Mouse (Mus musculus): ENCODE data around the gene Arhgap9. TPM values are rescaled to one million over a fixed set of nuclear protein-coding genes. Genes with fewer than 3 reads are reported as not detected.

Gene Arhgap9
- polyA plus RNA-seq, 1 experiment, result 131 TPM

- Histone ChIP-seq H3K4me1 (ENCODE audit: control insufficient read depth, insufficient read depth, low read length) (peaks cover 12% of the 10 kb centered on the region), H3K4me3 (ENCODE audit: insufficient read depth, low read length) (no peak overlapping the region), H3K27ac (ENCODE audit: insufficient read depth, low read depth, low read length) (no peak overlapping the region)
- TF ChIP-seq CTCF (IDR thresholded peaks at IDR 0.05; ENCODE audit: low read depth, low read length) (no peak), POLR2A (IDR thresholded peaks at IDR 0.05; ENCODE audit: borderline replicate concordance, low read depth, low read length) (no peak)
Measured at GRCm38 (mm10) chr10:127286194-127286593, 35.6 kb upstream of the Arhgap9 start.

- H3K4me3 ChIP-seq (ENCODE audit: insufficient read depth, low read length), result peak overlapping the region; percentile 71
- peaks cover 12% of the 10 kb centered on the region for H3K4me1 ChIP-seq (ENCODE audit: control insufficient read depth, insufficient read depth, low read length)
- no peak overlapping the region for H3K27ac ChIP-seq (ENCODE audit: insufficient read depth, low read depth, low read length)
- TF ChIP-seq POLR2A (IDR thresholded peaks at IDR 0.05; ENCODE audit: borderline replicate concordance, low read depth, low read length) (no peak), CTCF (IDR thresholded peaks at IDR 0.05; ENCODE audit: low read depth, low read length) (no peak)
Measured at GRCm38 (mm10) chr10:127286730-127287129, 35.0 kb upstream of the Arhgap9 start.

GRCm38 (mm10) chr10:127287271-127287935 is 34.4 kb upstream of the Arhgap9 start:
- Histone ChIP-seq H3K27ac (ENCODE audit: insufficient read depth, low read depth, low read length) (peak overlapping the region; percentile 91), H3K4me1 (ENCODE audit: control insufficient read depth, insufficient read depth, low read length) (peaks cover 12% of the 10 kb centered on the region), H3K4me3 (ENCODE audit: insufficient read depth, low read length) (peak overlapping the region; percentile 71)
- TF ChIP-seq CTCF (IDR thresholded peaks at IDR 0.05; ENCODE audit: low read depth, low read length) (no peak), POLR2A (IDR thresholded peaks at IDR 0.05; ENCODE audit: borderline replicate concordance, low read depth, low read length) (no peak)

- peaks cover 14% of the 10 kb centered on the region for H3K4me1 ChIP-seq (ENCODE audit: control insufficient read depth, insufficient read depth, low read length)
- no peak for TF ChIP-seq POLR2A (IDR thresholded peaks at IDR 0.05; ENCODE audit: borderline replicate concordance, low read depth, low read length)
- TF ChIP-seq CTCF (IDR thresholded peaks at IDR 0.05; ENCODE audit: low read depth, low read length), result no peak
- H3K27ac ChIP-seq (ENCODE audit: insufficient read depth, low read depth, low read length), result peak overlapping the region; percentile 91
- peak overlapping the region; percentile 71 for H3K4me3 ChIP-seq (ENCODE audit: insufficient read depth, low read length)
Measured at GRCm38 (mm10) chr10:127287936-127288293, 33.8 kb upstream of the Arhgap9 start.

GRCm38 (mm10) chr10:127288328-127288799 is 33.4 kb upstream of the Arhgap9 start:
- no peak for TF ChIP-seq POLR2A (IDR thresholded peaks at IDR 0.05; ENCODE audit: borderline replicate concordance, low read depth, low read length)
- TF ChIP-seq CTCF (IDR thresholded peaks at IDR 0.05; ENCODE audit: low read depth, low read length), result no peak
- H3K4me3 ChIP-seq (ENCODE audit: insufficient read depth, low read length), result peak overlapping the region; percentile 71
- peak overlapping the region; percentile 91 for H3K27ac ChIP-seq (ENCODE audit: insufficient read depth, low read depth, low read length)
- H3K4me1 ChIP-seq (ENCODE audit: control insufficient read depth, insufficient read depth, low read length), result peaks cover 18% of the 10 kb centered on the region

GRCm38 (mm10) chr10:127288800-127289572 is 32.8 kb upstream of the Arhgap9 start, which contains the start of gene Mbd6:
Gene Mbd6 (minus strand): TSS chr10:127289018.
- no peak for TF ChIP-seq POLR2A (IDR thresholded peaks at IDR 0.05; ENCODE audit: borderline replicate concordance, low read depth, low read length)
- TF ChIP-seq CTCF (IDR thresholded peaks at IDR 0.05; ENCODE audit: low read depth, low read length), result no peak
- H3K4me3 ChIP-seq (ENCODE audit: insufficient read depth, low read length), result peak within 1 kb of the TSS; percentile 71
- peak within 1 kb of the TSS; percentile 91 for H3K27ac ChIP-seq (ENCODE audit: insufficient read depth, low read depth, low read length)
- peaks cover 22% of the 10 kb centered on the region for H3K4me1 ChIP-seq (ENCODE audit: control insufficient read depth, insufficient read depth, low read length)

- Histone ChIP-seq H3K4me1 (ENCODE audit: control insufficient read depth, insufficient read depth, low read length) (peaks cover 22% of the 10 kb centered on the region), H3K27ac (ENCODE audit: insufficient read depth, low read depth, low read length) (peak overlapping the region; percentile 91)
- no peak for TF ChIP-seq POLR2A (IDR thresholded peaks at IDR 0.05; ENCODE audit: borderline replicate concordance, low read depth, low read length)
- no peak for TF ChIP-seq CTCF (IDR thresholded peaks at IDR 0.05; ENCODE audit: low read depth, low read length)
Measured at GRCm38 (mm10) chr10:127289573-127290191, 32.1 kb upstream of the Arhgap9 start.

GRCm38 (mm10) chr10:127290307-127290929 is 31.3 kb upstream of the Arhgap9 start:
- peak overlapping the region; percentile 71 for H3K4me3 ChIP-seq (ENCODE audit: insufficient read depth, low read length)
- peak overlapping the region; percentile 91 for H3K27ac ChIP-seq (ENCODE audit: insufficient read depth, low read depth, low read length)
- peaks cover 22% of the 10 kb centered on the region for H3K4me1 ChIP-seq (ENCODE audit: control insufficient read depth, insufficient read depth, low read length)
- no peak for TF ChIP-seq CTCF (IDR thresholded peaks at IDR 0.05; ENCODE audit: low read depth, low read length)
- TF ChIP-seq POLR2A (IDR thresholded peaks at IDR 0.05; ENCODE audit: borderline replicate concordance, low read depth, low read length), result peak; percentile 90; the same call in 1 of the 2 replicates

More at GRCm38 (mm10) chr10:127289573-127290191, 32.1 kb upstream of the Arhgap9 start:
- peak overlapping the region; percentile 71 for H3K4me3 ChIP-seq (ENCODE audit: insufficient read depth, low read length)

Measured in bone marrow macrophage, adult 2 months (primary cell).